Mouse (Mus musculus) kidney, adult 11 months (tissue): ENCODE data around the gene Aldh16a1.

ENCODE experiments used
- DNase-seq: peaks from one replicate; pipeline ENCODE4 v3.0.0; 2022

Aldh16a1 gene

DNA sequence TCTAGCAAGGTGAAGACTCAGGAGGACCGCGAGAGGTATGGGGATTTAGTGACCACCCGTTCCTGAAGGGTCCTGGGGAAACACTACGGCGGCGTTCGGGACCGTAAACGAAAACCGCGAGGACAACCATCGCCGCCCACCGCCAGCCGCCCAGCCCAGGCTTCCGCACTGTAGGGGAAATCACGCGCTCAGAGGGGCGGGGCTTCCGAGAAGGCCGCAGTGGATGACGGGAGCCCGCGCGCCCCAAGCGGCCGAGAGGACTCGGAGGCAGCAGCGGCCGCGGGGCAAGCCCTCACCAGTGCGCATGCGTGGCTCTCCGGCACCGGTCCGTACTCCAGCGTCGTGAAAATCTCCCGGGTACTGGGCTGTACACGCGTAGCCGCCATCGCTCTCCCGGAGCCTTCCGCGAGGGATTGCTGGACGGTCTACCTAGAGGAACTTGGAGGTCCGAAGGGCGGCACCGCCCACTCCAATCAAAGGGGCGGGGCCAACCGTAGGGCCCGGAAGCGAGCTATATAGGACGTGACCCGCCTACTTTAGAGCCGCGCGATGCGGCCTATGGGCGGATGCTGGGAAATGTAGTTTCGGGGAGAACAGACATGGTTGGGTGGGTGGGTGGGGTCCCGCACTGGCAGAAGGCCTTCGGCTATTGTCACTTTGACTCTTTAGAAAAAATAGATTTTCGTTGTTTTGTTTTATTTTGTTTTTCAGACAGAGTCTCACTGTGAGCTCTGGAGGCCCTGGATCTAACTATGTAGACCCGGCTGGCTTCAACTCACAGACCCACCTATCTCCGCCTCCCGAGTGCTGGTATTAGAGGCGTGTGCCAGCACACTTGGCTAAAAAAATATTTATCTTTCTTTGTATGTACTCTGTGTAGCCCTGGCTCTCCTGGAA, at the start of gene Aldh16a1, which contains the start of gene Pih1d1:
Gene Aldh16a1 (minus strand): TSS at position 489 of the 897 bp plus-strand sequence.
Gene Pih1d1 (plus strand): TSS at position 208 of the 897 bp plus-strand sequence.
- DNase-seq: peak; percentile 97

DNA sequence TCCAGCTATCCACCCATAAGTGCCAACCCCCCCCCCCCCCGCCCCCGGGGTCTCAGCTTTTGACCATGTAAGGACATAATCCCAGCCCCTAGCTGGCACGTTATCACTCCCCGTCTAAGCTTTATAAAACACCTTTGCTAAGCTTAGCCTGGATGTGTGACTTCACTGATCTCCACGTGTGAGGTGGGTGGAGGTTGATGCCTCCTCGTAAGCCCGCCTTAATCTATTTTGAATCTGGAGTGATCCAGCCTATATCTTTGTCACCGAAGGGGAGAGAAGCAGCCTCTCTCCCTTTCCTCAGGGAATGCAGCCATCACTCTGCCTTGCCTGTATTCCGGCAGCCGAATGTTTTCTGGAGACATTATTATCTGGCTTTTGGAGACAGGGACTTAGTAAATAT, 48.3 kb upstream of the Aldh16a1 start:
- no peak for DNase-seq

DNA sequence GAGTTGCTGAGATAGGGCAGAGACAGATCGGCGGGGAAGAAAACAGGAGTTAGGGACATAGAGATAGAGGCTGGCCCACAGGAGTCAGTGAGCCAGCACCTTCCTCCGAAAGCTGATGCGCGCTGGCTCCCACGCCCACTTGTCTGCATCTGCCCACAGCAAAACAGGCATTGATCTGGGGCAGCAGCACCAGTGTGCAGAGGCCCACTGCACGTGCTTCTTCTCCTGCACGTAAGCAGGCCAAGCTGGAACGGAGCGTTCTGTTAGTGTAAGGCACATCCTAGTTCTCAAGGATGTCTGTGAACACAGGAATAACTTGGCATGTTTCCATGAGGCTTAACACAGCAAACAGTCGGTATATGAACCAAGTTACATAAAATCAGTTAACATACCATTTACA, 44.6 kb upstream of the Aldh16a1 start:
- no peak for DNase-seq

DNA sequence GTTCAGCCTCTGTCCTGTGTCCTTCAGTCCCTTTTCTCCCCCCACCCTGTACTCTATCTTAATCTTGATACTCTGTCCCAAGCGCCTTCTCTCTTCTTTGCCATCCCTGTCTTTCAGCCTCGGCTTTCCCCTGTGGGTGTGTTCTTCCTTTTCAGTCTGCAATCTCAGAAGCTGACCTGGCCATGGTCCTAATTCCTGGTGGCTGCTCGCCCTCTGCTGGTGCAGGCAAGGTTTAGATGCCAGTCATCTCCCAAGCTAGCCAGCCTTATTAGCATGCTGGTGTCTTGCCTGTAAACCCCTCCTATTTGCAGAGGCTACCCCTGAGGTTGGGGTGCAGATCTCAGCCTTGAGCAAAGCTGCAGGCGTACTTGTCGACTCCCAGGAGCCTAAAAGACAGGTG, 44.1 kb upstream of the Aldh16a1 start:
- DNase-seq: peak; percentile 66

DNA sequence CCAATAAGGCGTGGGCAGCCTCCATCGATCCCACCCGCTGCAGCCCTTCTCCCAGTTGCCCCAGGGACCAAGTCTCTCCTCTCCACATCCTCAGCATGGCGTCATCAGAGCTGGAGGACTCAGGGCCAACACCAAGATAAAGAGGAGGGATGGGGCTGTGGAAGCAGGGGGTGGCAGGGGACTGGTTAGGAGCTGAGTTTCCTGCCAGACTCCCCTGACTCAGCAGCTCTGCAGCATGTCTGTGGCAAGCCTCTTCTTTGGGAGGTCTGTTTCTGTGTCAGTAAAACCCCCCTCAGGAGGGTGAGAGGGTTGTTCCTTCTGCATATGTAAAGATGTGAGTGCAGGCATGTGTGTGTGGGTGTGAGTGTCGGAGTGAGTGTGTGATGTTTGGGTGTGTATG, 42.6 kb upstream of the Aldh16a1 start:
- no peak for DNase-seq

DNA sequence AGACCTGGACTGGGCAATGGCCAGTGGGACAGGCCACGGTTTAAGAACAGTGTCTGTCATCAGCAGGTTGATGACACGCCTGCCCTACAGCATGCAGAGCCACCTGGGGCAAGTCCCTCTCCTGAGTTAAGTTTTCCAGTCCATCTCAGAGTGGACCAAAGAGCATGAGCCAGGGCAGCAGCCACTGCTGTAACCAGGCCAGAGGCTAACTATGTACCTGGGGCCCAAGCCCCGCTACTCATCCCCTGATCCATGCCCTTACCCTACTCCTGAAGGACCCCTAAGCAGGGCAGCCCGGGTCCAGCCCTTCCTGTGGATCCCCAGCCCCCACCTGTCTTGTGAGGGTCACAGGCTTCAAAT, 41.8 kb upstream of the Aldh16a1 start:
- no peak for DNase-seq

DNA sequence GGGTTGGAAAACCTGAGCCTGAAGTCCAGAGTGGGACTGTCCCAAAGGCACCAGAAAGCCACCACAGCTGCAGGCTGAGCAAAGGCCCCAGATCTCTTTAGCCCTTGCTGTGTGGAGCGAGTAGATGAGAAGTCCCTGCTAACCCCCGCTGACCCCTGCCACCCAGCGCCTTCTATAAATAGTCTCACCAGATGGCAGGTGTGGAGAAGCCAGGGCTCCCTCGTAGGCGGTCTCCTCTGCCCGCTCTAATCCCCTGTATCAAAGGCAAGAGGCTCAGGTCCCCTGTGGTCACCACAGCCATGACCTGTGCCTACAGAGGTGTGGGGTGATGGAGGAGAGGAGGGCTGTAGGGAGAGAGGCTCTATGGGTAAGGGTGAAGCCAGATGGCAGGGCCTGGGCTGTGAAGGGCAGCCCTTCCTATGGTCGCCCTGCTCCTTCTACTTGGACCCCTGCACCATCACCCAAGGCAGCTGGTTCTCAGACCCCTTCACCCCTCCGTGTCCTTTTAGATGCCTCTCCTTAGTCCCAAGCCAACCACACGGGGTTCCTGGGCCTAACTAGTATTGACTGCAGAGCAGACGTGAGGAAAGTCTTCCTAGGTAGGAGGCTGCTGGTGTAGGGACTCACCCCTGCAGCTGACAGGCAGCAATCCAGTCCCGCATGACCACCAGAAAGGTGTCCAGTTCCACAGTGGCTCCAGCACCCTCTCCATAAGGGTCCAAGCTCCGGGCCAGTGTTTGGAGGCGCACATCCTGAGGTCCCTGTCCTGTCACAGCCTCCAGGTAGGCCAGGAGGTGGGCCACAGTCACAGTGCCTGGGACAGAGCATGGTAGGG, 41.2 kb upstream of the Aldh16a1 start:
- no peak for DNase-seq

DNA sequence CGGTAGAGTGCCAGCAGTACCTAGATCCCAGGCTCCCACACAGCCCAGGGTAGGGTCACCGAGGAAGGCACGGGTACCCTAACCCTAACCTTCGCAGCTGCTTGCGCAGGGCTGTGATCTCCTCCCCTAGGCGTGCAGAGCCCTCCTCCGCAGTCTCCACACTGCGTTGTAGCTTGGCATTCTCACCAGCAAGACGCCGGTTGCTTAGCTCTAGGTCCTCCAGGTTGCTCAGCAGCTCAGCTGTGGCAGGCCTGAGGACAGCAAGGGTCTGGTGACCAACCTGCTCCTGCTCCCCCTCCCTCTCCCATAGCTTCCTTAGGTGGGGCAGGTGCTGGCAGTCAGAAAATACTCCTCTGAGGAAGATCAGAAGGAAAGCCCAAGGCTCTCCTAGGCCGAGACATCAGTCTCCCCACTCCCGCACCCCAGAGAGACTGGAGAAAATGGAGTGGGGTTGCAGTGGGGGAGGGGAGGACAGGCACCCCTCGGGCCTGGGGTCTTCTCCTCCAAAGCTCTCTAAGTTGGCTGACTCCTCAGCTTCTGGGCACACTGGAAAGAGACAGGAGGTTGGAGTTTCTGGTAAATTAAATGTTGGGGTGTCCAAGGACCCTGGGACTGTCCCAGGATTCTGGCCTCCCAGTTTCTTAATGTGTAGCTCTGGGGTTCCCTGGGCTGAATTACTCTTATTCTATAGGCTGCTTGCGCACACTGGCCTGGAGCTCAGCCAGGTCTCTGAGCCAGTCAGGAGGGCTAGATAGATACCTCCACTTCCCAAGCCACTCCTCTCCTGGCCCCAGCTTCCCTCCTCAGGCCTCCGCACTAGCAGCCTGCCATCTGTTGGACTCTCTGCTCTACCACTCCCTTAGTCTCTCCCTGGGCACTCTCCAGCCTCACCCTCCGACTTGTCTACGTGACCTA, 39.7 kb upstream of the Aldh16a1 start:
- DNase-seq: no peak

DNA sequence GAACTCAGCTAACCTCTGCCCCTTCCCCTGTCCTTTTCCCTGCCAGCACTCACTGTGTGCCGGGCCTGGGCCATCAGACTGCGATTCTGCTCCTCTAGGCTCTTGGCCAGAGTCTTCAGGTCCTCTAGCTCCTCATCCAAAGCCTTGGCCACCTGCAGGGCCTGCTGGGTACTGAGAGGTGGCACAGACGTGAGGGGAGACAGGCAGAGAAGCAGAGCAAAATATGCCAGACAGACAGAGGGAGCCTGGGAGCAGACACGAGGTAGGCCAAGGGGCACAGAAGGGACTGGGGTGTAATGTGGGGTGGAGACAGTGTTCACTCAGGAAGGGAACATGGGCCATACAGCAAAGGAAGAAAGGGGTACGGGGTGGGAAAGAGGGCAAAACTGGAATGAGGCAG, 39.0 kb upstream of the Aldh16a1 start:
- DNase-seq: no peak

DNA sequence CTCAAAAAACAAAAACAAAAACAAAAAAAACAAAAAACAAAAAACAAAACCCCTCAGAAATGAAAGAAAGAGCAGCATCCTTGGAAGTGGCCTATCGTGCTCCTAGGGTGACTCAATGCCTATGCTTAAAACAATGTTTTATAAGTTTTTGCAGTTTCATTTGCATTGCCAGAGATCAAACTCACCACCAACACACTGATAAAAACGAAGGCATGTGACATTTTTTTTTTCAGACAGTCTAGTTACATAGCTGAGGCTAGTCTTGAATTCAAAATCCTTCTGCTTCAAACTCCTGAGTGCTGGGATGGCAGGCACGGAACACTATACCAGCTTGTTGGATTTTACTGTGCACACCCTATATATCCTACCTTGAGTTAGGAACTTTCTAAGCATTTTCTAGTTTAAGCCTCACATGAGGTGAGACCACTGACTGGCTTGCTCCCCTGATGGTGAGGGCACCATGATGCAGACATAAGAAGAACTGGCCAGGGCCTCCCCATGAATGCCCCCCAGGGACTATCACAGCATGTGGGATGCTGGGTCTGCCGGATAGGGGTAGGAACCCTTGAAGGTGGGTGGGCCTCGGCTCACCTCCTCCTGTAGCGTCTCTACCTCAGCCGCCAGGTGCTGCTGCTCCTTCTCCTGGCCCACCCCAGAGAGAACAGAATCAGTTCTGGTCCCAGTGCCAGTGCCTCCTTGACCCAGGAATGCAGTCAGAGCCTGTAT, 38.4 kb upstream of the Aldh16a1 start:
- DNase-seq: no peak

DNA sequence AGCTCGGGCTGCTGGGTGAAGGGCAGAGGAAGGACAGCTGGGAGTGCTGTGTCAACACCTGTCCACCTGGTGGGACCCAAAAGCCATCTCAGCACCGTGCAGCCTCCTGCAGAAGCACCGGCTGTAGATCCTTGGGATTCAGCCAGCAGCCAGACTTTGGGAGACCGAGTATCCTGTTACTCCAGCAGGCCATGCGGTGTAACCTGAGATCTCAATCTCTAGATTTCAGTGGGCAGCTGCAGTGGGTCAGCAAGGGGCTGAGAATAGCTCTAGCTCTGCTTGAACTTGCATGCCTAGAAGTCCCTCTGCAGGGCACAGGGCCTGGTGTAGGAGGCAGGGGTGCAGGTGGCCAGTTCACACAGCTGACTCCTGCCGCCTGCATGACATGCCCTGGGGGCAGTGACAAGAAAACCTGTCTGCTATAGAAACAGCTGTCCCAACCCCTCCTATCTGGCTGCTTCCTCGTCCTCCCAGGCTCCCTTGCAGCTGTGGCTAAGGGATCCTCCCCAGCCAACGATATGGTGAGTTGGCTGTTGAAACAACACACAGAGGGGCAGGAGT, 37.5 kb upstream of the Aldh16a1 start:
- DNase-seq: no peak

DNA sequence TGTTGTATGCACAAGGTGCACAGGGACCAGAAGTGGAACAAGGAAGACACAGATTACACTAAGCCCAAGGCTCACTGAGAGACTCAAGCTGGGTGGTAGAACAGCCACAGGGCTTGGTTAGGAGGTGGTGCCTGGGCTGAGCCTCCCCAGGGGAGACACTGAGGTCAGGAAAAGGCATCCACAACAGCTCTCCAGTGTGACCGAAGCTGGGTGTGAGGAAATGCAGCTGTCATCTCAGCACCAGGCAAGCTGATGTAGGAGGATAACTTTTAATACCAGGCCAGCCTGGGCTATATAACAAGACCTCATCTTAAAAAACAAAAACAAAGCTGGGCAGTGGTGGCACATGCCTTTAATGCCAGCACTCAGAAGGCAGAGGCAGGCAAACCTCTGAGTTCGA, 36.8 kb upstream of the Aldh16a1 start:
- no peak for DNase-seq

DNA sequence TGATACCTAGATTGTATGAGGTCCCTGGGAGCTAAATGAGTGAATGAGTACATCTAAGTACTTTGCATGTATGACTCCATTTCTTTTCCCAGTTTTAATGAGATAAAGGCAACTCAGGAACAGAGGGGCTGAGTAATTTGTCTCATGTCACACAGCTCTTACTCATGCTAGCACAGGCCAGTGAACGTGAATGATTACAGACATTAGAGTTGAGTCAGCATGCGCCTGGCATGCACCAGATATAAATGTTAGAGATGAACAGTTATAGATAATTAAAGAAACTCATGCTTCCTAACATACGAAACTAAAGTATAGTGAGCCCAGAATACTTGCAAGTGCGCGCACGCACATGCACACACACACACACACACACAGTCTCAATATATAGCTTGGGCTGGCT, 35.8 kb upstream of the Aldh16a1 start:
- DNase-seq: no peak

DNA sequence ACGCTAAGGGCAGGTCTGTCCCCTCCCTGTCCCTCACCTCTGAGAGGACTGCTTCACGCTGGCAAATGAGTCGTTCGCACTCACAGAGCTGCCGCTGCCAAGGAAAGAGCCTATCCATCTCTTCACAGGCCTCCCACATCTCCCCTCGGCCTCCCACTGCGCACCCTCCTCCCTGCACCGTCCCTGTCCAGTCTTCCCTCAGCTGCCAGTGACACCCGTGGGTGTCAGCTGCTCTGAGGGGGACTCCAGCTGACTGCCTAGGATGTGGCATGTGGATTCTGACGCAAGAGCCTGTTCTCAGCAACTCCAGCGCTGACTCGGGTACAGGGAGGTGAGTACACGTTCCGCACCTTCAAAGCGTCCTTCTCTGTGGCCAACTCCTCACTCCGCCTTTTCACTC, 35.2 kb upstream of the Aldh16a1 start:
- DNase-seq: no peak

DNA sequence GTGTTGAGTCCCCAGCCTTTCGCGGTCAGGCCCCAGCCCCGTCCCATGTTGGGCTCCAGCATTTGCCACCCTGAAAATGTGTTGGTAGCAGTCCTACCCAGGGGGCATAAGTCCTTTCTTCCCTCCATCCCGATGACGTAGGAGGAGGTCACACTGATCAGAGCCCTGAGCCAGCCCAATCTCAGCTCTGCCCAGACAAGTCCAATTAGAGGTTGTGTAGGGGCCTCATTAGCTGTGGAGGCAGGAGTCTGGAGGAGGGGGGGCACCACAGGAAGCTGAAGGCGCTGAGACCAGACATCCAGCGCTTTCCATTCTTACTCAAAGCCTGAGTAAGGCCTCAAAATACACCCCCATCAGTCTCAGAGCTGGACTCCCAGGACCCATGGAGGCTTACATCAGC, 31.5 kb upstream of the Aldh16a1 start:
- no peak for DNase-seq

DNA sequence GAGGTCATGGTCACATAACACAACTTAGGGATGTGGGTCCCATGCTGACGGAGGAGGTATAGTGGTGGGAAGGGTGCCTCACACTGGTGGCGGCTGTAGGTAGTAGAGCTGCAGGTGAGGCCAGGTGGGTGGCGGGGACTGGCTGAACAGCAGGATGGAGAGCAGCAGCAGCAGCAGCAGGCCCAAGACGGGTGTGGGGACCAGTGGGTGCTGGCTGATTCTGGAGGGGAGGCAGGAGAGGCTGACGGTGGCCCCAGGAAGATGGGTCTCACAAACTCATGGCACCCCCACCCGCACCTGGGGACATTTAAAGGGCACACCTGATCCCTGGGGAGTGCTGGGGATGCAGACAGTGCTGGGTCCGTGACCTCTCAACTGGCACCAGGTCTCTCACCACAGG, 29.3 kb upstream of the Aldh16a1 start:
- DNase-seq: no peak

DNA sequence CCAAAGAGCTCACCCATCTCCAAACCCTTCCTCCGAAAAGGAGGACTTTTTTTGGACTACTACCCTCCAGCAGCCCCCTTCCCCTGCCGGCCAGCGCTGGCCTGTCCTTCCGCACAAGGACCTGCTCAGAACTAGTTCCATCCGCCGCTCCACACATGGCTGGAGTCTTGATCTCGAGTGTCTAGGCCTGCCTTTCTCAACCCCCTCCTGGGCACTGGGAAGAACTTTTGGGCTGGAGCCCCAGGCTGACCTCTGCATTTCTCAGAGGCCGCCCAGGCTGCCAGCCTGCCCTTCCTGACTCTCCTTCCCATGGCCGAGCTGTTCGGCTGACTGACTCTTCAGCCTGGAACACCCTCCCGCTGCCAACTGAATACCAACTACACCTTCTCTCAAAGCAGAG, 28.2 kb upstream of the Aldh16a1 start:
- DNase-seq: peak; percentile 54

DNA sequence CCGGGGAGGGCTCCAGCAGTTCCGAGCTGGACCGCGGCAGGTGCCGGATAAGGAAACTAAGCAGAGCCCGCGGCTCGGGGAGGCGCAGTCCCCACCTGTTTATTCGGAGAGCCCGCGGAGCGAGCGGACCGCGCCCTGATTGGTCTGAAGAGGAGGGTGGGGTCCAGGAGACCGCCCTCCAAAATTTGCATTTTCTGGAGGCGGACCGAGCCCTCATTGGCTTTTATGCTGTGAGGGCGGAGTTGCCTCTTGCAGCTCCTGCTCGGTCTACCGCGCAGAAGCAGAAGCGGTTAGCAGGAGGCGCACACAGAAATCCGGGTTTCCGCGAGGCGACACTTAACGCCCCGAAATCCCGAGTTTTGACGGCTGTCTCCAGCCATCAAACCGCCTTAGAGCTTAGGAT, 27.8 kb upstream of the Aldh16a1 start:
- DNase-seq: peak; percentile 92

DNA sequence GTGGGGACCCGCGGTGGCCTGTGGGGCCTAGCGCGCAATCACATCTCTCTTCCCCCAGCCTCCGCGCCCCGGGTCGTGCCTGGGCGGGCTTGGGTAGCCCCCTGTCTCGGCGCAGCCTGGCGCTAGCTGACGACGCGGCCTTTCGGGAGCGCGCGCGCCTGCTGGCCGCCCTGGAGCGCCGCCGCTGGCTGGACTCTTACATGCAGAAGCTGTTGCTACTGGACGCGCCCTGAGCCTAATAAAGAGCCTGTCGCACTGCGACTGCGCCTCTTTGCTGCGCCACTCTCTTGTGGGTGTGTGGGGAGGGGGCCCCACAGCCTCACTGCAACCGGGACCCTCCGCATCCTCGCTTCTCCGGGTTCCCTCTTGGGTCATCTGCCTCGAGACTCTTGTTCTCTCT, 27.2 kb upstream of the Aldh16a1 start:
- DNase-seq: no peak

DNA sequence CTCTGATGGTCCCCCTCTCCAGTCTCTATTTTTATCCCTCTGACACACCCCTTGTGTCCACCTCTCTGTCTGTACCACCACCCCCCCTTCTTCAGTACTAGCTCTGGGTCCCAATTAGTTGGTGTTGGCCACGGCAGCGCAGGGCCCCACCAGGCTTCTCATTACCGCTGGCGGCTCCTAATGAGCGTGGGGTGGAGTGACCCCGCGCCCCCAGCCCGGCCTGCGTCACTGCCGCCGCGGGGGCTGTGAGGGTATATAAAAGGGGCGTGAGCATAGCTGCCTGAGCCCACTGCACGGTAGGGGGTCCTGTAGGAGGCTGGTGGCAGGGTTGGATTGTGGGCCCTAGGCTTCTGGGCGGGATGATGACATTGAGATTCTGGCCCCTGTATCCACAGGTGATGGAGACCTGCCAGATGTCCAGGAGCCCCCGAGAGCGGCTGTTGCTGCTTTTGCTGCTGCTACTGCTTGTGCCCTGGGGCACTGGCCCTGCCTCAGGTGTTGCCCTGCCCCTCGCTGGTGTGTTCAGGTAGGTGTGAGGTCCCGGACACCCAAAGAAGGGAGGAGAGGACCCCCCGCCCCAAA, 26.6 kb upstream of the Aldh16a1 start, which contains the start of gene Pth2:
Gene Pth2 (plus strand): TSS at position 100 of the 582 bp plus-strand sequence.
- DNase-seq: no peak

DNA sequence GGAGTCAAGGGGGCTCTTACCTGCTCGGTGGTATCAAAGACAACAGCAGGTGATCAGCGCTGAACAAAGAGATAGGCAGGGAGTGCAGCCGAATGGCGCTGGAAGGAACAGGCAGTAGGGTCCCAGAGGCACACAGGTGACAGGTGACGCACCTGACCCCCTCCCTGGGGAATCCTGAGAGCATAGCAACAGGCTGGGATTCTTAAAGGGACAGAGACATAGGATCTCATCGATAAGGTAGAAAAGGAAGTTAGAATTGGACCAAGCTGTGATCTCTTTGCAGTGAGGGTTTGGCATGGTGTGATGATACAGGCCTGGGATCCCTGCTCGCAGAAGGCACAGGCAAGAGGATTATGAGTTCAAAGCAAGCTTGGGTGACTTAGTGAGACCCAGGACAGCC, 25.1 kb upstream of the Aldh16a1 start, which contains the start of gene Gfy:
Gene Gfy (minus strand): TSS at position 101 of the 400 bp plus-strand sequence.
- DNase-seq: no peak
